Mouse (Mus musculus) frontal cortex, postnatal 25 days (tissue): ENCODE results near the gene Inpp5f.
A peak's percentile ranks its signal among the peaks of the same experiment; 100 is the strongest.
"Not testable (repeated sequence)": the region's sequence is repeated elsewhere in the genome, so short reads cannot be mapped to it uniquely, and the experiment has no call there.

ENCODE experiments used
- DNase-seq, 2 experiments: peaks; one replicate each; pipeline ENCODE4 v3.0.0; 2022; ENCODE audit warnings: low spot score in 2 of 2

Inpp5f gene

GRCm38 (mm10) chr7:128656970-128657369, 45.8 kb downstream of the Inpp5f start:
- DNase-seq: no peak

- no peak for DNase-seq
These were observed 52.8 kb downstream of the Inpp5f start for GRCm38 (mm10) chr7:128663906-128664305.

GRCm38 (mm10) chr7:128664861-128665377, 53.8 kb downstream of the Inpp5f start:
- DNase-seq: no peak

GRCm38 (mm10) chr7:128667788-128668187, 56.7 kb downstream of the Inpp5f start:
- DNase-seq: no peak

- DNase-seq: no peak
These were observed 57.7 kb downstream of the Inpp5f start for GRCm38 (mm10) chr7:128668831-128669230.

- peak; percentile 39 to 55 for DNase-seq
These were observed 60.8 kb downstream of the Inpp5f start for GRCm38 (mm10) chr7:128671952-128672351.

- no peak for DNase-seq
These were observed 61.4 kb downstream of the Inpp5f start for GRCm38 (mm10) chr7:128672408-128673010.

GRCm38 (mm10) chr7:128678546-128678945, 67.4 kb downstream of the Inpp5f start:
- DNase-seq: no peak

GRCm38 (mm10) chr7:128687821-128688564, 76.9 kb downstream of the Inpp5f start:
- peak; percentile 64 to 81 for DNase-seq

- no peak for DNase-seq
These were observed 78.2 kb downstream of the Inpp5f start for GRCm38 (mm10) chr7:128689347-128689746.

GRCm38 (mm10) chr7:128690070-128690469, 78.9 kb downstream of the Inpp5f start:
- peak; percentile 91 to 94 for DNase-seq

- DNase-seq: peak; percentile 36 to 61
These were observed 79.7 kb downstream of the Inpp5f start for GRCm38 (mm10) chr7:128690796-128691195.

GRCm38 (mm10) chr7:128692163-128692562, 81.0 kb downstream of the Inpp5f start:
- DNase-seq: no peak

- no peak for DNase-seq
These were observed 83.7 kb downstream of the Inpp5f start for GRCm38 (mm10) chr7:128694848-128695247.

- DNase-seq: not testable (repeated sequence)
These were observed 88.8 kb downstream of the Inpp5f start for GRCm38 (mm10) chr7:128699959-128700358.

GRCm38 (mm10) chr7:128705735-128706134, 94.6 kb downstream of the Inpp5f start:
- DNase-seq: peak; percentile 54 to 66

- no peak for DNase-seq
These were observed 106.9 kb downstream of the Inpp5f start for GRCm38 (mm10) chr7:128717991-128718390.

- DNase-seq: peak; percentile 28 to 49
These were observed 113.6 kb downstream of the Inpp5f start for GRCm38 (mm10) chr7:128724761-128725160.

- DNase-seq: no peak
These were observed 114.1 kb downstream of the Inpp5f start for GRCm38 (mm10) chr7:128725189-128725588.

- DNase-seq: no peak
These were observed 115.9 kb downstream of the Inpp5f start for GRCm38 (mm10) chr7:128726999-128727398.

- no peak for DNase-seq
These were observed 116.6 kb downstream of the Inpp5f start for GRCm38 (mm10) chr7:128727701-128728100.

- DNase-seq: no peak
These were observed 117.6 kb downstream of the Inpp5f start for GRCm38 (mm10) chr7:128728738-128729137.

GRCm38 (mm10) chr7:128731585-128731984, 120.5 kb downstream of the Inpp5f start:
- no peak for DNase-seq
